Mouse (Mus musculus): ENCODE measurements at regions not wholly inside any gene's neighbourhood (a gene's known extent, or its start where the extent isn't known, plus 50 kb on each side); places are given as distances from the start of the nearest gene placed in this dataset.

DNA sequence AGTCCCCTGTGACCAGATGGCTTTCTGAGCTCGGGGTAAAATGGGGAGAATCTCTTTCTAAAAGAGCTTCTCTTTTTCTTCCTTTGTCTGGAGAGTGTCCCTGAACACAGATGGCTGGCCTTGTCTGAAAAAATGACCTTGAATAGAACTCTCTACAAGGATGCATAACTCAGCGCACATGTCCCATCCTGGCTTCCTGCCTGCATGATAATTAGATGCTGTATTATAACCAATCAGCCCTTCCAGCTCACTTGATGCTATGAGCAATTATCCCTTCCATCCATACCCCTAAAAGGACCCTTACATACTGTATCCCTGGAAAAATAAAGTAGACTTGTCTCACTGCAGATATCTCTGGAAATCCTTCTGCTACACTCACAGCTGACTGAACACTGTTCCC lies 199.7 kb upstream of the Slc7a11 start:
- Histone ChIP-seq H3K4me3 (ENCODE audit: control insufficient read depth in 1 of 2, insufficient read depth in 1 of 2, low read depth in 2 of 2, low read length in 2 of 2) (no peak overlapping the region), H3K4me1 (ENCODE audit: control insufficient read depth in 1 of 2, insufficient read depth in 2 of 2, low read length in 2 of 2) (no peaks in the 10 kb centered on the region)
- no peak for TF ChIP-seq ELF1 (IDR thresholded peaks at IDR 0.05; ENCODE audit: low read depth, low read length)
- no peak for TF ChIP-seq CHD1 (IDR thresholded peaks at IDR 0.05; ENCODE audit: low read depth, low read length)
- no peak for TF ChIP-seq RAD21 (IDR thresholded peaks at IDR 0.05; ENCODE audit: low read depth, low read length)
- TF ChIP-seq BHLHE40 (IDR thresholded peaks at IDR 0.05; ENCODE audit: borderline replicate concordance, low read depth, low read length): no peak
- no peak for TF ChIP-seq SMC3 (IDR thresholded peaks at IDR 0.05; ENCODE audit: low read depth, low read length)
- no peak for TF ChIP-seq TCF12 (IDR thresholded peaks at IDR 0.05; ENCODE audit: low read depth, low read length)
- TF ChIP-seq MAX (IDR thresholded peaks at IDR 0.05; ENCODE audit: low read length): no peak
- no peak for TF ChIP-seq TBP (IDR thresholded peaks at IDR 0.05; ENCODE audit: low read depth, low read length)

DNA sequence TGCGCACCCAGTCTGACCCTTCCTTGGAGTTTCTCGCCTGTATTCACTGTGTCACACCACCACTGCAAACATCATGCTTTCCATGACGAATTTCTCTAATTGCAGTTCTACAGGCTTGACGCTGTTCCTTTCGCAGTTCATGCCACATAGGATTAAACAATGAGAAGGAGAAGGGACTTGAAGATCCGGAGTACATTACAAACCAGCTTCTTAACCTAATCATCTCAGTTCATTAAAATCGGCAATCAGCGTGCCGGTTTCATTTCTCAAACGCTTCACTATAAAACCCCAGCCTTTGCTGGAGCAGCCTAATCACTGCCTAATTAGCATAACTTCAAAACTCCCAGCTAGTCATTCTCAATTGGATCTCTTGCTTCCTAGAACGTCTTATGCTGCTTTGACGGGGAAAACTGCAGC lies 196.5 kb upstream of the Slc7a11 start:
- no peaks in the 10 kb centered on the region for H3K79me2 ChIP-seq (ENCODE audit: control insufficient read depth, insufficient read depth, low read length, poor library complexity)
- TF ChIP-seq GATA1 (IDR thresholded peaks at IDR 0.05; ENCODE audit: low read depth, low read length) (no peak), TAL1 (IDR thresholded peaks at IDR 0.05; ENCODE audit: low read length) (no peak), POLR2AphosphoS2 (IDR thresholded peaks at IDR 0.05; ENCODE audit: low read length) (no peak), MYC (IDR thresholded peaks at IDR 0.05; ENCODE audit: low read depth, low read length) (no peak), MXI1 (IDR thresholded peaks at IDR 0.05; ENCODE audit: low read depth, low read length) (no peak), SMC3 (IDR thresholded peaks at IDR 0.05; ENCODE audit: low read depth, low read length) (no peak), MYB (IDR thresholded peaks at IDR 0.05; ENCODE audit: low read depth, low read length) (no peak)
- H3K36me3 ChIP-seq (ENCODE audit: control insufficient read depth in 1 of 2, insufficient read depth in 2 of 2, low read length in 2 of 2): no peaks in the 10 kb centered on the region
- no peaks in the 10 kb centered on the region for H3K9me3 ChIP-seq (replicated peaks; ENCODE audit: insufficient read depth, low read length)
- H3K27me3 ChIP-seq (ENCODE audit: control insufficient read depth in 1 of 2, insufficient read depth in 2 of 2, low read length in 2 of 2): no peaks in the 10 kb centered on the region
- no peak overlapping the region for H3K27ac ChIP-seq (ENCODE audit: control insufficient read depth, low read depth, low read length)
- no peaks in the 10 kb centered on the region for H3K4me1 ChIP-seq (ENCODE audit: control insufficient read depth in 1 of 2, insufficient read depth in 2 of 2, low read length in 2 of 2)
- no peak overlapping the region for H3K4me3 ChIP-seq (ENCODE audit: control insufficient read depth in 1 of 2, insufficient read depth in 1 of 2, low read depth in 2 of 2, low read length in 2 of 2)
- DNase-seq (ENCODE audit: low read depth, low spot score): no peak
- no peak overlapping the region for H3K9ac ChIP-seq (ENCODE audit: control insufficient read depth, low read depth, low read length, poor library complexity, severe bottlenecking)

More for the DNA sequence above, 199.7 kb upstream of the Slc7a11 start:
- no peak for DNase-seq (ENCODE audit: low read depth, low spot score)
- Histone ChIP-seq H3K79me2 (ENCODE audit: control insufficient read depth, insufficient read depth, low read length, poor library complexity) (no peaks in the 10 kb centered on the region), H3K27me3 (ENCODE audit: control insufficient read depth in 1 of 2, insufficient read depth in 2 of 2, low read length in 2 of 2) (no peaks in the 10 kb centered on the region), H3K27ac (ENCODE audit: control insufficient read depth, low read depth, low read length) (no peak overlapping the region), H3K36me3 (ENCODE audit: control insufficient read depth in 1 of 2, insufficient read depth in 2 of 2, low read length in 2 of 2) (no peaks in the 10 kb centered on the region), H3K9ac (ENCODE audit: control insufficient read depth, low read depth, low read length, poor library complexity, severe bottlenecking) (no peak overlapping the region), H3K9me3 (replicated peaks; ENCODE audit: insufficient read depth, low read length) (no peaks in the 10 kb centered on the region)

DNA sequence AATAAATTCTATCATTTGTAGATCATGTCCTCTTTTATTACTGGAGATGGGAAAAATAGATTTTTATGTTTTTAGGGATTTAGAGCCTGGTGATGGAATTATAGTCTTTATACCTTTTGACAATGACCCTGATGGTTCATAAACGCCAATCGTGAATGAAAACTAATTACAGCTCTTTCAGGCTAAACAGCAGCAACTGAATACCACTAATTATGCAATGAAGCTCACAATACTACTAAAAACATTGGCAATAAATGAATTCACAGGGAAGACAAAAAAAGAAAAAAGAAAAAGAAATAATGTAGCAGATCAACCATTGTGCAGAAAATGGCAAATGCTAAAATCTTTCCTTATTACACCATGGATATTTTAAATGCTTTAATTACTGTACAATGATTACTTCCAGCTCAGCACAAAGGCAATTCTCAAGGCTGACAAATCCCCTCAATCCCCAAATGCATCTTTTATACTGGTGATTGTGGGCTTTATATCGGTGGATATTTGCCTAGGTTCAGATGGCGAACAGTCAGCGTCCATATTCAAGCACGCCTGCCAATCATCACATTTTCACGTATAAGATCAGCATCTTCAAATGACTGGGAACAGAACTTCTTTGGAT lies 191.2 kb upstream of the Slc7a11 start:
- TF ChIP-seq ZNF384 (IDR thresholded peaks at IDR 0.05; ENCODE audit: low read depth, low read length): no peak
- no peak for TF ChIP-seq CHD2 (IDR thresholded peaks at IDR 0.05; ENCODE audit: low read length)
- no peak for TF ChIP-seq POLR2AphosphoS2 (IDR thresholded peaks at IDR 0.05; ENCODE audit: low read length)
- no peak for TF ChIP-seq GABPA (IDR thresholded peaks at IDR 0.05; ENCODE audit: low read depth, low read length)
- no peak for TF ChIP-seq MXI1 (IDR thresholded peaks at IDR 0.05; ENCODE audit: low read depth, low read length)
- TF ChIP-seq TBP (IDR thresholded peaks at IDR 0.05; ENCODE audit: low read depth, low read length): no peak
- no peak for TF ChIP-seq GATA1 (IDR thresholded peaks at IDR 0.05; ENCODE audit: low read depth, low read length)
- no peak for TF ChIP-seq SMC3 (IDR thresholded peaks at IDR 0.05; ENCODE audit: low read depth, low read length)
- no peak for TF ChIP-seq TCF12 (IDR thresholded peaks at IDR 0.05; ENCODE audit: low read depth, low read length)
- TF ChIP-seq USF2 (IDR thresholded peaks at IDR 0.05; ENCODE audit: borderline replicate concordance in 1 of 2, insufficient read depth in 1 of 2, low read depth in 1 of 2, low read length in 2 of 2): no peak
- no peak for TF ChIP-seq NELFE (IDR thresholded peaks at IDR 0.05; ENCODE audit: low read depth, low read length)
- TF ChIP-seq TAL1 (IDR thresholded peaks at IDR 0.05; ENCODE audit: low read length): no peak
- Histone ChIP-seq H3K9ac (ENCODE audit: control insufficient read depth, low read depth, low read length, poor library complexity, severe bottlenecking) (no peak overlapping the region), H3K9me3 (replicated peaks; ENCODE audit: insufficient read depth, low read length) (no peaks in the 10 kb centered on the region), H3K4me3 (ENCODE audit: control insufficient read depth in 1 of 2, insufficient read depth in 1 of 2, low read depth in 2 of 2, low read length in 2 of 2) (no peak overlapping the region), H3K27ac (ENCODE audit: control insufficient read depth, low read depth, low read length) (no peak overlapping the region), H3K4me1 (ENCODE audit: control insufficient read depth in 1 of 2, insufficient read depth in 2 of 2, low read length in 2 of 2) (no peaks in the 10 kb centered on the region), H3K79me2 (ENCODE audit: control insufficient read depth, insufficient read depth, low read length, poor library complexity) (no peaks in the 10 kb centered on the region), H3K36me3 (ENCODE audit: control insufficient read depth in 1 of 2, insufficient read depth in 2 of 2, low read length in 2 of 2) (no peaks in the 10 kb centered on the region; a peak in 2 of 4 replicates), H3K27me3 (ENCODE audit: control insufficient read depth in 1 of 2, insufficient read depth in 2 of 2, low read length in 2 of 2) (no peaks in the 10 kb centered on the region)
- DNase-seq (ENCODE audit: low read depth, low spot score): no peak

Measured in MEL (cell line).